Mouse (Mus musculus): ENCODE results near the gene Slc16a1.
"Not testable (repeated sequence)": the region's sequence is repeated elsewhere in the genome, so short reads cannot be mapped to it uniquely, and the experiment has no call there.

The Slc16a1 gene

GRCm38 (mm10) chr3:104658706-104659105 is 20.2 kb downstream of the Slc16a1 start:
- no peak for DNase-seq (ENCODE audit: low read depth, low spot score)
- no peaks in the 10 kb centered on the region; the same call in 1 of the 2 replicates for H3K36me3 ChIP-seq (ENCODE audit: control insufficient read depth, insufficient read depth, low read length, poor library complexity, severe bottlenecking)

GRCm38 (mm10) chr3:104659758-104660157 is 21.3 kb downstream of the Slc16a1 start:
- no peak for DNase-seq (ENCODE audit: low read depth, low spot score)
- no peaks in the 10 kb centered on the region for H3K36me3 ChIP-seq (ENCODE audit: control insufficient read depth, insufficient read depth, low read length, poor library complexity, severe bottlenecking)
- no peaks in the 10 kb centered on the region for H3K27me3 ChIP-seq (ENCODE audit: control insufficient read depth, insufficient read depth, low read length, poor library complexity, severe bottlenecking)

More at GRCm38 (mm10) chr3:104658706-104659105, 20.2 kb downstream of the Slc16a1 start:
- no peaks in the 10 kb centered on the region for H3K27me3 ChIP-seq (ENCODE audit: control insufficient read depth, insufficient read depth, low read length, poor library complexity, severe bottlenecking)

- no peak for DNase-seq (ENCODE audit: low read depth, low spot score)
- H3K27me3 ChIP-seq (ENCODE audit: control insufficient read depth, insufficient read depth, low read length, poor library complexity, severe bottlenecking): no peaks in the 10 kb centered on the region
- no peaks in the 10 kb centered on the region for H3K36me3 ChIP-seq (ENCODE audit: control insufficient read depth, insufficient read depth, low read length, poor library complexity, severe bottlenecking)
Observed at GRCm38 (mm10) chr3:104660522-104660921, 22.1 kb downstream of the Slc16a1 start.

- Histone ChIP-seq H3K27me3 (ENCODE audit: control insufficient read depth, insufficient read depth, low read length, poor library complexity, severe bottlenecking) (no peaks in the 10 kb centered on the region), H3K36me3 (ENCODE audit: control insufficient read depth, insufficient read depth, low read length, poor library complexity, severe bottlenecking) (no peaks in the 10 kb centered on the region)
- DNase-seq (ENCODE audit: low read depth, low spot score): no peak
Observed at GRCm38 (mm10) chr3:104662007-104662406, 23.5 kb downstream of the Slc16a1 start.

- Histone ChIP-seq H3K27me3 (ENCODE audit: control insufficient read depth, insufficient read depth, low read length, poor library complexity, severe bottlenecking) (no peaks in the 10 kb centered on the region), H3K36me3 (ENCODE audit: control insufficient read depth, insufficient read depth, low read length, poor library complexity, severe bottlenecking) (no peaks in the 10 kb centered on the region)
- DNase-seq (ENCODE audit: low read depth, low spot score): no peak
Observed at GRCm38 (mm10) chr3:104662926-104663325, 24.5 kb downstream of the Slc16a1 start.

GRCm38 (mm10) chr3:104666950-104667349 is 28.5 kb downstream of the Slc16a1 start:
- Histone ChIP-seq H3K27me3 (ENCODE audit: control insufficient read depth, insufficient read depth, low read length, poor library complexity, severe bottlenecking) (no peaks in the 10 kb centered on the region), H3K36me3 (ENCODE audit: control insufficient read depth, insufficient read depth, low read length, poor library complexity, severe bottlenecking) (no peaks in the 10 kb centered on the region)
- DNase-seq (ENCODE audit: low read depth, low spot score): no peak

- H3K27me3 ChIP-seq (ENCODE audit: control insufficient read depth, insufficient read depth, low read length, poor library complexity, severe bottlenecking): no peaks in the 10 kb centered on the region
- no peak for DNase-seq (ENCODE audit: low read depth, low spot score)
- H3K36me3 ChIP-seq (ENCODE audit: control insufficient read depth, insufficient read depth, low read length, poor library complexity, severe bottlenecking): no peaks in the 10 kb centered on the region
Observed at GRCm38 (mm10) chr3:104667451-104667850, 29.0 kb downstream of the Slc16a1 start.

- Histone ChIP-seq H3K36me3 (ENCODE audit: control insufficient read depth, insufficient read depth, low read length, poor library complexity, severe bottlenecking) (no peaks in the 10 kb centered on the region), H3K27me3 (ENCODE audit: control insufficient read depth, insufficient read depth, low read length, poor library complexity, severe bottlenecking) (no peaks in the 10 kb centered on the region)
- no peak for DNase-seq (ENCODE audit: low read depth, low spot score)
Observed at GRCm38 (mm10) chr3:104668989-104669388, 30.5 kb downstream of the Slc16a1 start.

GRCm38 (mm10) chr3:104669856-104670182 is 31.4 kb downstream of the Slc16a1 start:
- H3K36me3 ChIP-seq (ENCODE audit: control insufficient read depth, insufficient read depth, low read length, poor library complexity, severe bottlenecking): no peaks in the 10 kb centered on the region
- no peaks in the 10 kb centered on the region for H3K27me3 ChIP-seq (ENCODE audit: control insufficient read depth, insufficient read depth, low read length, poor library complexity, severe bottlenecking)
- DNase-seq (ENCODE audit: low read depth, low spot score): no peak

GRCm38 (mm10) chr3:104670183-104671020 is 31.9 kb downstream of the Slc16a1 start:
- DNase-seq (ENCODE audit: low read depth, low spot score); H3K27me3 ChIP-seq (ENCODE audit: control insufficient read depth, insufficient read depth, low read length, poor library complexity, severe bottlenecking); H3K36me3 ChIP-seq (ENCODE audit: control insufficient read depth, insufficient read depth, low read length, poor library complexity, severe bottlenecking): not testable (repeated sequence)

- DNase-seq (ENCODE audit: low read depth, low spot score): no peak
- no peaks in the 10 kb centered on the region for H3K36me3 ChIP-seq (ENCODE audit: control insufficient read depth, insufficient read depth, low read length, poor library complexity, severe bottlenecking)
- no peaks in the 10 kb centered on the region for H3K27me3 ChIP-seq (ENCODE audit: control insufficient read depth, insufficient read depth, low read length, poor library complexity, severe bottlenecking)
Observed at GRCm38 (mm10) chr3:104671543-104671942, 33.1 kb downstream of the Slc16a1 start.

- no peak for DNase-seq (ENCODE audit: low read depth, low spot score)
- H3K27me3 ChIP-seq (ENCODE audit: control insufficient read depth, insufficient read depth, low read length, poor library complexity, severe bottlenecking): no peaks in the 10 kb centered on the region
- no peaks in the 10 kb centered on the region for H3K36me3 ChIP-seq (ENCODE audit: control insufficient read depth, insufficient read depth, low read length, poor library complexity, severe bottlenecking)
Observed at GRCm38 (mm10) chr3:104672041-104672440, 33.6 kb downstream of the Slc16a1 start.

GRCm38 (mm10) chr3:104673642-104674328 is 35.3 kb downstream of the Slc16a1 start:
- DNase-seq (ENCODE audit: low read depth, low spot score): no peak
- Histone ChIP-seq H3K27me3 (ENCODE audit: control insufficient read depth, insufficient read depth, low read length, poor library complexity, severe bottlenecking) (no peaks in the 10 kb centered on the region), H3K36me3 (ENCODE audit: control insufficient read depth, insufficient read depth, low read length, poor library complexity, severe bottlenecking) (no peaks in the 10 kb centered on the region)

- Histone ChIP-seq H3K36me3 (ENCODE audit: control insufficient read depth, insufficient read depth, low read length, poor library complexity, severe bottlenecking) (no peaks in the 10 kb centered on the region), H3K27me3 (ENCODE audit: control insufficient read depth, insufficient read depth, low read length, poor library complexity, severe bottlenecking) (no peaks in the 10 kb centered on the region)
- no peak for DNase-seq (ENCODE audit: low read depth, low spot score)
Observed at GRCm38 (mm10) chr3:104674329-104675220, 36.1 kb downstream of the Slc16a1 start.
